Mouse (Mus musculus): Measurements from ENCODE around the gene Zfp169.
A peak's percentile ranks its signal among the peaks of the same experiment; 100 is the strongest.

DNA sequence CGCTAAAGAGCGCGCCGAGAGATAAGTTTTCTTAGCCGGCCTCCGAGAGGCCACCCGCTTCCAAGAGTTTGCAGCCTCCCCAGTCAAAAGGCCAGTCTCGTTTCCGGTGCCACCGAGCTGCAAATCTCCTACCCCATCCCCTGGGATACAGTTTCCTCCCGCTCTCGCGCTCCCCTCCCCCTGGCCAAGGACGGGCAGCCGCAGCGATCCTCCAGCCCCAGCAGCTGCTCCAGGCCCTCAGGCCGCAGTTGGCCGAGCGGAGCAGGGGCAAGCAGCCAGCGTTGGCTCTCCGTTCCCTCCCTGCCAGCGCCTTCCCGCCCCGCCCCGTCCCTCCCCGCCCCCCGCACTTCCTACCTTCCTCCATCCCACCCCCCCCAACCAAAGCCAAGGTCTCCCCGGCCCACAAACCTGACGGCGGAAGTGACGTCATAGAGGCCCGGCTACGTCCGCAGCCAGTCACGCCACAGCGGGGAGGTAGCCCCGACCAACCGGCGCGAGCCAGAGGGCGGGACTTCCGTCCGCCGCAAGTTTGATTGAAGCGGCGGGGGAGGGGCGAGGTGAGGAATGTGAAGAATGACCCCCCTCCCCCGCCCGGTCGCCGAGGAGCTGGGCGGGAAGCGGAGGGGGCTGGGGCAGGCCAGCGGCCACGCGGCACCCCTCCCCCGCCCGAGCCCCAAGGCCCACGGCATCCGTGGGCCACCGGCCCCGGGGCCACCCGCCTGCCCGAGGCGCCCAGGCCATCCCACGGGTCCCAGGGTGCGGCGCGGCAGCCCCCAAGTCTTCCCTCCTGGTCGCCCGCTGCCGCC is 32.4 kb upstream of the Zfp169 start:
- no peak for TF ChIP-seq MAFK (IDR thresholded peaks at IDR 0.05; ENCODE audit: insufficient replicate concordance, low read length)
- no peak for TF ChIP-seq USF1 (IDR thresholded peaks at IDR 0.05; ENCODE audit: low read depth, low read length)
- TF ChIP-seq UBTF (IDR thresholded peaks at IDR 0.05; ENCODE audit: low read depth, low read length), result 0 out of 2 replicates have a peak, but pooled peaks have one; percentile 5

Data from CH12.LX (cell line).